Mouse (Mus musculus): ENCODE results near the gene Gm20388.

The Gm20388 gene

GRCm38 (mm10) chr8:120470170-120470569, 559.5 kb downstream of the Gm20388 start:
- no peak for DNase-seq (ENCODE audit: low read depth, low spot score)

GRCm38 (mm10) chr8:120471166-120471565, 560.5 kb downstream of the Gm20388 start:
- peak; percentile 82 for DNase-seq (ENCODE audit: low read depth, low spot score)

DNA sequence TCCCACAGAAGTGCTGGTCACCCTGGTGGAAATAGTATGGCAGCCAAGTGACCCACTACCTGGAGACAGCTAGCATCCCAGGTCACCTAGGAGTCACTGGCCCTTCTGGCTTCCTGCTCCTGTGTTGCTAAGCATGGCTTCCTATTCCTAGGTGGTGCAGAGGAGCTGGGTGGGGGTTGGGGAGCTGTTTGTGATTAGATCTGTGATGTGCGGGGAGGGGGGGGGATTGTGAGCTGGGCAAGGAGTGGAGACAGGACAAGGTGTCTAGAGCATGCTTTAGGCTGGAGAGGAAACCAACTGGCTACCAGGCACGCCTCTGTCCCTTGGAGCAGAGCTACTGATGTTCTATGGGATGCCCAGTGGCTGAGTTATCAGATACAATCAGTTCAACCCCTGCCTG, 561.1 kb downstream of the Gm20388 start:
- no peak for DNase-seq (ENCODE audit: low read depth, low spot score)

DNA sequence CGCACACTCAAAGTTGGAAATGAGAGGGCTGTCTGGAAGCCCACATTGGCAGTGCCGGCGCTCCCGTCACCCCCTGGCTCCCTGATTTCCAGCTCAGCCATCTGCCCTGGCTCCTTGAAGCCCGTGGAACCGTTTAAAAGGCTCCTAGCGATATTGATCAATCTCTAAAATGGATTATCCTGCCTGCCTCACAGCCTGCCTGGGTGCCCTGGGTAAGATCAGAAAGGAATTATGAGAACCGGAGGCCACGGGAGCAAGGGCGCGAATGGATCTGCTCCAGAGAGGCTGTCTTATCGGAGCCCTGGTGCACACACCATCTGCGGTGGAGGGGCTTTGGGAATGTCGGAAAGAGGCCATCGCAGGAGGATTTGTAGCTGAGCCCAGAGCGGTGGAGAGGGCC, 561.6 kb downstream of the Gm20388 start:
- DNase-seq (ENCODE audit: low read depth, low spot score): no peak

DNA sequence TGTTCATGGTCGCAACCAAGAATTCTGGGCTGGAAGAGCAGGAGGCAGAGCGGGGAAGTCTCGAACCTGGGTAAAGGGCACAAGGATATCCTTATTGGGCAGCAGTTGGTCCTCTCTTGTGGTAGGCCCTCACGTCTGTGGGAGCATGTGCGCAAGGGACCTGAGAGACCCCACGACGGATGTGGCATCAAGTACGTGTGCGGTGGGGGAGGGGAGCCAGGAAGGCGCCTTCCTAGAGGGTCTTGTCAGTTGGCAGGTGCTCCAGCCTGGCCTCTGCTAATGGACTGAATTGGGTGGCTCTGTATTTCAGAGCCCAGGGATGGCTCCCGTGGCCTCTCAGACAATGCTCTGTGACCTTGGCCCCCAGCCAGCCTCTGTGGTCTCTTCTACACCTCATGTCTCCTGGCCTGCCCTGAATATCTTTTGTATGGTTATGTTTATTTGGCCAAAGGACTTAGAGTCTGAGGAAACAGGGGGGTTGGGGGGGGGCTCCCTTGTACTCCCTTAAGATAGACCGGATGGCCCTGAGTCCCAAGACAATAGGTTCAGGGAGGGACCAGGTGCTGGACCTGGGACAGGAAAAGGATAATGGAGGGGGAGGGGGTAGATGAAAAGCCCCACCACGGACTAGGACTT, 563.2 kb downstream of the Gm20388 start:
- DNase-seq (ENCODE audit: low read depth, low spot score): no peak

GRCm38 (mm10) chr8:120474496-120475235, 564.0 kb downstream of the Gm20388 start:
- no peak for DNase-seq (ENCODE audit: low read depth, low spot score)

- DNase-seq (ENCODE audit: low read depth, low spot score): no peak
Measured at GRCm38 (mm10) chr8:120475462-120476201, 565.0 kb downstream of the Gm20388 start.

- DNase-seq (ENCODE audit: low read depth, low spot score): no peak
Measured at GRCm38 (mm10) chr8:120476711-120477575, 566.3 kb downstream of the Gm20388 start.

GRCm38 (mm10) chr8:120478754-120479153, 568.1 kb downstream of the Gm20388 start:
- no peak for DNase-seq (ENCODE audit: low read depth, low spot score)

GRCm38 (mm10) chr8:120479691-120480090, 569.0 kb downstream of the Gm20388 start:
- no peak for DNase-seq (ENCODE audit: low read depth, low spot score)

DNA sequence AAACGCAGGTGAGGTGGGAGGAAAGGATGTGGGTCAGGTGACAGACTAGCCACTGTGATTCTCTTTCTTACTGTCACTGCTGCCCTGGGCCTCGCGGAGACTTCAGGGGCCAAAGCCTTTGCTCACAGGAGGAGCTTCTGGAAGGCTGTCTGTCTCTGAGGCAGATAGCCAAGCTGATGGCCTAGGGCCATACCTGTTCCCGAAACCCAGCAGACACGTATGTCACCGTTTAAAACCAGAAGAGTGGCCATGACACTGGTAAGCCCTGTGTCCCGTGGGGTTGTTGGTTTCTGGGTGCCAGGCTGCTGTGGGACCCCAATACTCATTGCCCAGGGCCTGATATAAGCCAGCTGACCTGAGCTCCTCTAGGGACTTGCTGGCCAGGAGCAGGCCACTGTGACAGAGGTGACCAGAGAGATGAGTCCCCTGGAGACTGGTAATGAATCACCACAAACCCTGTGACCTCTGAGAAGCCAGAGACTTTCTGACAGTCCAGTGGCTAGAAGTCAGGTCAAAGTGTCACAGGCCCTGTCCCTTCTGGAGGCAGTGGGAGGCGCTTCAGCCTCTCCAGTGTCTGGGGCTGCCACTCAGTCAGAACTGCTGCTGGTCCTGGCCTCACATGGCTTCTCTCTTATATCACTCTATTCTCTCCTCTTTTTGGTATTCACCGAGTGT, 571.5 kb downstream of the Gm20388 start:
- DNase-seq (ENCODE audit: low read depth, low spot score): no peak

DNA sequence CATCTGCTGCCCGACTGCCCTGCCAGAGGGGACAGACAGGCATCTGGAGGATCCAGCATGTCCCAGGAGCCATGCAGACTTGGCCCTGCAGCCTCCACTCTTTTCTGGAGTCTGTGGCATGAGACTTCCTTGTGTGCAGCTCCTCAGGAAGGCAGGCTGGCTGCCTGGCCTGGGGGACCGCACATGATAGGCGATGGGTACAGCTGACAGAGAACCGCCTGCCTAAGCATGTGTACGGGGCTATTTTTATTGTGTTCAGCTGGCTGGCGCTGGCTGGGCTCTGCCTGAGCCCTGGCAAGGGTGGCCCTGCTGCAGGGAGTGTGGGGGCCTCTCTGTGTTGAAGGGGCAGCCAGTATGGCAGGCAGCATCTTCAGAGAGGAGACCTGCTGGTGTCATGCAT, 573.8 kb downstream of the Gm20388 start:
- no peak for DNase-seq (ENCODE audit: low read depth, low spot score)

DNA sequence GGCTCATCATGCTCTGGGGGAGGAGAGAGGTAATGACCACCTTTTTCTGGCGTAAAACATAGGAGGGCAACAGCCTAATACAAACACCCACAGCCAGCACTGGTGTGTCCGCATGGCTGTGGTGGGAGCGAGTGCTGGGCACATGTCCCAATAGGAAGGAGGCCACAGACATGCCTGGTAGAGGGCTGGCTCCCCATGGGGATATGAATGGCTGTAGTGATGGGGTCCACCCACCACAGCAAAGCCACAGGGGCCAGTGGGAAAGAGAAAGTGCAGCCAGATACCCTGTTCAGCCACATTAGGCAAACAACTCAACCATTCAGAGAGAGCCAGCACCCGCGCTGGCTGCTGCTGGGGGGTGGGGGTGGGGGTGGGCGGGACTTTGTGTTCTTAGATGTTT, 574.5 kb downstream of the Gm20388 start:
- no peak for DNase-seq (ENCODE audit: low read depth, low spot score)

- DNase-seq (ENCODE audit: low read depth, low spot score): peak; percentile 44
Measured at GRCm38 (mm10) chr8:120485551-120486476, 575.2 kb downstream of the Gm20388 start.

- peak; percentile 73 for DNase-seq (ENCODE audit: low read depth, low spot score)
Measured at GRCm38 (mm10) chr8:120486477-120487376, 576.1 kb downstream of the Gm20388 start.

- DNase-seq (ENCODE audit: low read depth, low spot score): no peak
Measured at GRCm38 (mm10) chr8:120487377-120487728, 576.7 kb downstream of the Gm20388 start.

DNA sequence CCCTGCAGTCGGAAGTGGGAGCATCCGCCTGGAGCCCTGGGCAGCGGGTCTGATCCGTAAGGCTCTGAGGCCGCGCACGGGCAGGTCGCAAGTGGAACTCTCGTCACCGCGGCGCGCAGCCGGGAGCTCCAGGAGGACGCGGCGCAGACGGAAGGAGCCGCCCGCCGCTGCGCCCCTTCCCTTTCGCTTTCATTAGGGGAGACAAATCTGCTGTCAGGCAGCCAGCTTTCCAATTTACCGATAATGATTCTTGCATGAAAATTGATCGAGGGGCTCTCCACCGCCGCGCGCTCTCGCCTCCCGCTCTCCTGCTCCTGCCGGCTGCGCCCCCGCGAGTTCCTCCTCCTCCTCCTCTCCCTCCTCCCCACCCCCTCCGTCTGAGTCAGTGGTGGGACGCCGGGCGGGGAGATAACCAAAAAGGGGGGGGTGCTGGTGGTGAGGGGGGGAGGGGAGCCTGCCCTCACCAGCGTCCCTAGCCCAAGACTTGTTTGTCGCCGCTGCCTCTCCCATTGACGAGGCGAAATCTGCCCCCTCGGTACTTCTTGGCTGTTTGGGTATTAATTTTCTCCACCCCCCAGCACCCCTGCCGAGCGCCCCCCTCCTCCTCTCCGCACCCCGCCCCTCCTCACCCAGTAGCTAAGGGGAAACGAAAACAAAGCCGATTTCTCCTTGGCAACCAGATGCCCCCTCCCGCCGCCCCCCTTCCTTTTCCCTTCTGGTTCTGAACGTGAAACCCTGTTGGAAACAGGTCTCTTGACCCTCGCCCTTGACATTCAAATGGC, 577.3 kb downstream of the Gm20388 start:
- DNase-seq (ENCODE audit: low read depth, low spot score): peak; percentile 94

GRCm38 (mm10) chr8:120488636-120489131, 578.0 kb downstream of the Gm20388 start:
- DNase-seq (ENCODE audit: low read depth, low spot score): no peak

Measured in ES-CJ7 (cell line).